Mouse (Mus musculus) cerebellum, adult 2 months (tissue): ENCODE measurements around the gene Slc25a15.

ENCODE experiments used
- CTCF ChIP-seq: fragments of 200-500 bp; IDR thresholded peaks from 2 replicates; pipeline ENCODE4 v1.5.1; 2011; ENCODE audit warnings: low read depth, mild to moderate bottlenecking, control low read depth, low read length, moderate library complexity, borderline replicate concordance; ENCODE audit not compliant: insufficient read depth
- POLR2A ChIP-seq: fragments of 200-500 bp; IDR thresholded peaks from 2 replicates; pipeline ENCODE4 v1.6.1; 2011; ENCODE audit warnings: low read length, control low read depth, borderline replicate concordance; ENCODE audit not compliant: insufficient read depth

DNA sequence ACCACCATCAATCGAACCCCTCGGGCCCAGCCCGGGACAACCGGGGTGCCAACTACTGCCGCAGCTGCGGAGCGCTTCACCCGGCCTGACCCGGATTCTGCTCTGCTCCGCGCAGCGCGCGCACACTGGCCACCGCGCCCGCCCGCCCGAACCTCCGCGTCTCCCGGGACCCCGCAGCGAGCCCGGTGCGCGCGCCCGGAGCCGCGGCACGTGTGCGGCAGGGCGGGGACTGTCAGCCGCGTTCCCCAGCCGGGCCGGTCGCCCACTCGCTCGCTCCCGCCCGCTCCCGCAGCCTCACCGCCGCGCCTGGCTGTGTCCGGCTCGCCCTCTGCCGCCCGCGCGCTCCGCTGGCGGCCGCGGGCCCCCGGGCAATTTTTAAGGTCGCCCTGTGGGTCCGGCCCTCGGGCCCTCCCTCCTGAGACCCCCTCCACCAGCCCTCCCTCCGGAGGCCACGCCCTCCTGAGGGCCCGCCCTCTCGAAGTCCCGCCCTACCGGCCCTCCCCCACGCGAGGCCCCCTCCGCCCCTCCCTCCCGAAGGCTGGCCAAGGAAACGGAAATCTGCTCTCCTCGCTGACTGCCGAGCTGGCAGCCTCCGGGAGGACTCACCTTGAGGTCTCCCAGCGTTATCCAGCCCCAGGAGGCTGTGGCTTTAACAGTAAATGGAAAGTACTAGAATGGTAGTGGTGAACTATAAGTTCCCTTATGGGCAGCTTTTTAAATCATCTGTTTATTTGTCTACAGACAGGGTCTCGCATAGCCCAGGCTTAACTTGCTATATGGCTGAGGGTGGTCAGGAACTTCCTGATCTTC is at the start of gene Slc25a15:
- peak; percentile 90 for TF ChIP-seq POLR2A
- no peak for TF ChIP-seq CTCF
